Mouse (Mus musculus): Measurements from ENCODE around the gene Tcf23.

Tcf23 gene

DNA sequence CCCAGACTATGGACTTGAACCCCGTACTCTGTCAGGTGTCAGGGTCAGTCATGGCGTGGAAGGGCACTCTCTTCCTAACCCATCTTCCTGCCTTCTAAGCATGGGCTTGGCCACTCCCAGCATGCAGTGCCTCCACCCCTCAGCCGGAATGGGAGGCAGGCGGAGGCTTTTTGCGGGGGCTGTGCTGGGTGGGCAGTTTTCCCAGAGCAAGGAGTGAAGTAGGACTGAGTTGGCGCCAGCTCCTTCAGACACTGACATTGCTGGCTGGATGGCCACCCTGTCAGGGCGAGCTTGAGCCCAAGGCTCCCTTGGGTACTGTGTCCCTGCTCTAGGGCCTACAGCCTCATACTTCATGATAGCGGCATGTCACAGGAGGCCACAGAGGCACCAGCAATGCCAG lies at the start of gene Tcf23:
Tcf23 (plus strand) TSS at position 247 of the 400 bp plus-strand sequence.
- peak; percentile 79 for DNase-seq

GRCm38 (mm10) chr5:30918691-30919090 lies 49.8 kb upstream of the Tcf23 start:
- DNase-seq = no peak

DNA sequence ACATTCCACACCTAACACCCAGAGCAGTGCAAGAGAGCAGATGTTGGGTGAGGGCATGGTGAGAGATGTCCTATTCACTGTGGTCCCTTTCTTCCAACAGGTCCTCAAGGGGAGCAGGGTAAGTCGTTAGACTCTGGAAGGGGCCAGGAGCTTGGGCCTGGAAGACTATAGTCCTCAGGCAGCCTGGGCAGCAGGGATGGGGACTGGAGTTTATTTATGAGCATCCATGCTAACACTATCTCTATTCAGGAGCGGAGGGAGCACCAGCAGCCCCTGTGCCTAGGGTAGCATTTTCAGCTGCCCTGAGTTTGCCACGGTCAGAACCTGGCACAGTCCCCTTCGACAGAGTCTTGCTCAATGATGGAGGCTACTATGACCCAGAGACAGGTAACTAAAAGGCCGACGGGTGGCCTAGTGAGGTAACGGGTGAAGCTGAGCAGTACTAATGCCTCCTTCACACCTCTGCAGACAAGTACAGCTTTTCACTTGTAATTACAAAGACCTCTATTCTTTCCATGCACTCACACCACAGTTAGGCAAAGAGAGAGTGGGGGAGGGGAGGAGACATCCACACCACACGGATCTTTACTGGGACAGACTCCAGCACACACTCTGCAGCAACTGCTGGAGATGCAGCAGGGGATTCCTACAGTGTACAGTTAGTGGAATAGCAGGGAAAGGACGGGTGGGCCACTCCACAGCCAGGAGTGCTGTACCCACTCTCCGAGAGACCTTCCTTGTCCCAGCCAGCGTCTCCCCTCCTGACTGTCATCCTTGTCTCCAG lies 48.4 kb upstream of the Tcf23 start:
- no peak for DNase-seq

DNA sequence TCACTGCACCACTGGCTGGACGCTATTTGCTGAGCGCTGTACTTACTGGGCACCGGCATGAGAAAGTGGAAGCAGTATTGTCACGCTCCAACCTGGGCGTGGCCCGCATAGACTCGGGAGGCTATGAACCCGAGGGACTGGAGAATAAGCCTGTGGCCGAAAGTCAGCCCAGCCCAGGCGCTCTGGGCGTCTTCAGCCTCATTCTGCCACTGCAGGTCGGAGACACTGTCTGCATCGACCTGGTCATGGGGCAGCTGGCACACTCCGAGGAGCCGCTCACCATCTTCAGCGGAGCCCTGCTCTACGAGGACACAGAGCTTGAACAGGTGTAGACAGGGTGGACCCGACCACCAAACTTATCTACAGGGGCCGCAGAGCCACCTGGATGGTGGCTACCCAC lies 47.8 kb upstream of the Tcf23 start:
- DNase-seq = no peak

GRCm38 (mm10) chr5:30921256-30922033 lies 47.0 kb upstream of the Tcf23 start, which contains the start of gene Khk:
TSS of gene Khk (plus strand) at chr5:30921431.
- peak; percentile 92 for DNase-seq

GRCm38 (mm10) chr5:30922581-30923041 lies 45.9 kb upstream of the Tcf23 start:
- DNase-seq = no peak

GRCm38 (mm10) chr5:30923119-30923518 lies 45.3 kb upstream of the Tcf23 start:
- no peak for DNase-seq

- DNase-seq = no peak
These were observed 43.8 kb upstream of the Tcf23 start for GRCm38 (mm10) chr5:30924614-30925013.

GRCm38 (mm10) chr5:30925217-30925616 lies 43.2 kb upstream of the Tcf23 start:
- no peak for DNase-seq

DNA sequence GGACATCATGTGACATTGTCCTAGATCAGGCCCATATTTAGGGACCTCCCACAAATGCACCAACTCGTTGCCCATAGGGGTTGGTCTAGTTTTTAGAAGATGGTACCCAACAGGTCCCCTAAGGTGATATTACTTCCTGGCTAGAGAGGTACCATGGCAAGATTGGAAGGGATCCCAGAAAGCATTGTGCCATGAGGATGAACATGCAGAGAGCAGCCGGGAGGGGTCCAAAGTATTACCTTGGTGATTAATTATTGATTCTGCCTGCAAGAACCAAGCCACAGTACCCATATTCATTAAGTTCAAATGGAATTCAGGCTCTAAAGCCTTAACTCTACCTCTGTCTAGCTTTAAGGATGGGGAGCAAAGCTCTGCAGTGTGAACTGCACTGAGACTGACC lies 42.4 kb upstream of the Tcf23 start:
- no peak for DNase-seq

DNA sequence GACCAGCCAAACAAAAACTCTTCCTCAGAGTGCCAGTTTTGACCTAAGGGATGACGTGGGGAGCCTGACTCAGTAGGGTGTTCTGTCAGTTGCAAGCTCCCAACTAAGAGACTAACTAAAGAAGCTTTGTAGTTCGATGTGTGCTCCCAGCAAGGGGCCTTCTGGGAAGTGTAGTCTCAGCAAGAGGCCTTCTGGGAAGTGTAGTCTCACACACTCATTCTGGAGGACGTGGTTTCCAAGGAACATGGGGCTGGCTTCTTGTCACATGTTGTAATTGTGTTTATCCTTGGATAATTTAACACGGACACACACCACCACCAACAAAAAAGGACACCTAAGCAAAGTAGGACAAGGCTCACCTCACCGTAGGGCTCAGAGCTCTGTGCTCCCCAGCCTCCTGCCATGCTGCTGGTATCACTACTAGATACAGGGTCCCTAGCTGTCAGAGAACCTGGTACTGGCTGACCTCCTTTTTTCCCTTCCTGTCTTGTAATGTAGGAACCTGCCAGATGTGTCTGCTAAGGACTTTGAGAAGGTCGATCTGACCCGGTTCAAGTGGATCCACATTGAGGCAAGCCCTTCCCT lies 40.4 kb upstream of the Tcf23 start:
- DNase-seq = peak; percentile 58

- peak; percentile 88 for DNase-seq
These were observed 38.3 kb upstream of the Tcf23 start for GRCm38 (mm10) chr5:30930121-30930520.

GRCm38 (mm10) chr5:30930846-30931245 lies 37.6 kb upstream of the Tcf23 start:
- no peak for DNase-seq

DNA sequence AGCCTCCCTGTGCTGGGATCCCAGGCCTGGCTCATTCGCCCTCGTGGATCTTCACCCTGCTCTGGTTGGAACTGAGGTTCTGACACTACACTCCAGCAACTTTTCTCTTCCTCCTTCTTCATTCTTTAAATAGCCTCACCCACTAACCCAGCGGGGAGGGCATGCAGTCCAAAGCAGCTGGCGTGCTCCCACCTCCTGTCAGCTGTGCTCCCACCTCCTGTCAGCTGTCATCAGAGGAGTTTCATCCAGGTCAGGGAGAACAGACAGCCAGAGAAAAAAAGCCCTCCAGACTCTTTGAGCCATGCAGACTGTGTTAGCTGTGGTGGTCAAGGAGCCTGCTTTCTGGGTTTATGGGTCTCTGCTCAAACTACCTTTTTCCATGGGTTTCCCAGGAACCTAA lies 37.1 kb upstream of the Tcf23 start:
- DNase-seq = no peak

DNA sequence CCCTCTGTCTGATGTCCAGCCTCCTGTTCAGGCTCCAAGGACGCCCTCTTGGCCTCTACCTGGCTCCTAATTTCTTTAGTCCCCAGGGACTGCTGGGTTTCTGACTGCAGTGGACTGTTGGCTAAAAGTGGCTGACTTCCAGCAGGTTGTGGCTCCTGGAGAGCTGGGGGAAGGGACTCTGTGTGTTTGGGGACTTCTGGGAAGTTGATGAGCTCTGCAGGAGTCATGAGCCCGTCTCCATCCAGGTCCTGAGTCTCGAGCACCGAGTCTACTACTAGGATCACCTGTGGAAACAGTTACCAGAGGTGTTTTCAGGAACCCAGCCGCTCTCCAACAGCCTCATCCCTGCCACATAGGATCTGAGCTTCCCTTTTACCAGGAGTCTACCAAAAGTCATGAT lies 34.8 kb upstream of the Tcf23 start:
- no peak for DNase-seq

GRCm38 (mm10) chr5:30934725-30935461 lies 33.6 kb upstream of the Tcf23 start:
- DNase-seq = no peak

- no peak for DNase-seq
These were observed 25.5 kb upstream of the Tcf23 start for GRCm38 (mm10) chr5:30943004-30943403.

GRCm38 (mm10) chr5:30944344-30944743 lies 24.1 kb upstream of the Tcf23 start:
- DNase-seq = no peak

GRCm38 (mm10) chr5:30944956-30945781 lies 23.3 kb upstream of the Tcf23 start, which contains the start of gene Cgref1:
TSS of gene Cgref1 (minus strand) at chr5:30945591.
- peak; percentile 72 for DNase-seq

- DNase-seq = no peak
These were observed 19.8 kb upstream of the Tcf23 start for GRCm38 (mm10) chr5:30948620-30949019.

DNA sequence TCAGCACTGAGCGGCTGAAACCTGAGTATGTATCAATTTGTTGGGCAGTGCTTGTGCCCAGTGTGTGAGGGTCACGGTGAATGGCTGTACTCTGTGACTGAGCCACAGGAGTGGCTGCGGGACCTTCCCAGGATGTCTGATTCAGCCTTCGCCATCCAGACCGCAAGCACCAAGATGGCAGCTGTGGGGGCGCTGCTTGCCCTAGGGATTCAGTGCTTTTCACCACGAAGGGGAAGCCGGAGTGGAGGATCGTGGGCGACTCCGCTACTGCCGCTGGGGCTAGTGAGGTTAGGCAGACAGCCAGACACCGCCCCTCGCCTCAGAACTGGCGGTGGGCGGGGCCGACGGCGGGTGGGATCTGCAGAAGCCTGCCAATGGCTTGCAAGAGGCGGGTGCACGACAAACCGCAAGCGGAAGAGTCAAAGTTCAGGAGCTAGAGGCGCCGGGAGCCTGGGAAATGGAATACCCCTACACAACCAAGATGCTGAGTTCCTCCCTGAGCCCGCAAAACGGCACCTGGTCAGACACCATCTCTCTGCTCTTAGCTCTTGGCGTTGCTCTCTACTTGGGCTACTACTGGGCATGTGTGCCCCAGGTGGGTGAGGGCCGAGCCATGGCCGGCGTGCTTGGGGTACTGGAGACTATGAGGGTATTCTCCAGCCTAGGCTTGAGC lies 18.7 kb upstream of the Tcf23 start:
- peak; percentile 95 for DNase-seq
